Mouse (Mus musculus) natural killer cell, adult 2 months (primary cell): Measurements from ENCODE around the gene Mdm2.

Experiments
- DNase-seq, 2 experiments: peaks; one replicate each; pipeline ENCODE4 v3.0.0; 2022; ENCODE audit warnings: low spot score in 2 of 2

Mdm2 gene

GRCm38 (mm10) chr10:117643302-117643701, 67.3 kb downstream of the Mdm2 start:
- DNase-seq = no peak

GRCm38 (mm10) chr10:117642491-117643262, 67.9 kb downstream of the Mdm2 start:
- no peak for DNase-seq

GRCm38 (mm10) chr10:117642201-117642450, 68.4 kb downstream of the Mdm2 start:
- DNase-seq = no peak

GRCm38 (mm10) chr10:117641400-117642200, 69.0 kb downstream of the Mdm2 start:
- no peak for DNase-seq

- no peak for DNase-seq
Observed at GRCm38 (mm10) chr10:117640595-117641078, 69.9 kb downstream of the Mdm2 start.

GRCm38 (mm10) chr10:117639899-117640594, 70.5 kb downstream of the Mdm2 start:
- DNase-seq = peak; percentile 7 to 32

GRCm38 (mm10) chr10:117639221-117639599, 71.3 kb downstream of the Mdm2 start:
- no peak for DNase-seq
